Mouse (Mus musculus) thymus, postnatal 25 days (tissue): ENCODE results near the gene Ehmt2.
"Not testable (repeated sequence)": the region's sequence is repeated elsewhere in the genome, so short reads cannot be mapped to it uniquely, and the experiment has no call there.

ENCODE experiments used
- DNase-seq: peaks from one replicate; pipeline ENCODE4 v3.0.0; 2022

Gene Ehmt2

GRCm38 (mm10) chr17:34955884-34956283 is 57.6 kb downstream of the Ehmt2 start:
- no peak for DNase-seq

- DNase-seq = no peak
Observed at GRCm38 (mm10) chr17:34956340-34956739, 58.1 kb downstream of the Ehmt2 start.

- not testable (repeated sequence) for DNase-seq
Observed at GRCm38 (mm10) chr17:34957291-34957690, 59.0 kb downstream of the Ehmt2 start.

GRCm38 (mm10) chr17:34957966-34958365 is 59.7 kb downstream of the Ehmt2 start:
- not testable (repeated sequence) for DNase-seq

GRCm38 (mm10) chr17:34958734-34959129 is 60.5 kb downstream of the Ehmt2 start:
- not testable (repeated sequence) for DNase-seq

- DNase-seq = peak; percentile 80
Observed at GRCm38 (mm10) chr17:34959130-34959778, 61.0 kb downstream of the Ehmt2 start, which contains the start of gene Hspa1b. Hspa1b (minus strand) TSS chr17:34959238.

- DNase-seq = no peak
Observed at GRCm38 (mm10) chr17:34959881-34960515, 61.7 kb downstream of the Ehmt2 start.

GRCm38 (mm10) chr17:34960702-34961493 is 62.6 kb downstream of the Ehmt2 start:
- DNase-seq = no peak

GRCm38 (mm10) chr17:34962125-34962524 is 63.9 kb downstream of the Ehmt2 start:
- no peak for DNase-seq

- DNase-seq = no peak
Observed at GRCm38 (mm10) chr17:34962841-34963240, 64.6 kb downstream of the Ehmt2 start.
